Mouse (Mus musculus): ENCODE data around the gene Filip1. TPM values are rescaled to one million over a fixed set of nuclear protein-coding genes. Genes with fewer than 3 reads are reported as not detected.

The Filip1 gene
- polyA plus RNA-seq, 1 experiment from 2014 or later = 0.27 TPM

- Histone ChIP-seq H3K27ac (no peak overlapping the region), H3K27me3 (0 out of 2 replicates have a peak, but pooled peaks cover 2% of the 10 kb centered on the region), H3K9me3 (replicated peaks) (no peaks in the 10 kb centered on the region), H3K4me3 (replicated peaks) (no peak overlapping the region), H3K4me1 (replicated peaks) (no peaks in the 10 kb centered on the region), H3K36me3 (no peaks in the 10 kb centered on the region), H3K9ac (no peak overlapping the region), H3K4me2 (no peak overlapping the region)
- DNase-seq (no peak), ATAC-seq (ENCODE audit: low read depth) (no peak)
- 84% methylated on average over 2 of the region's 2 CpGs for WGBS (ENCODE audit: insufficient replicate concordance)
Observed at GRCm38 (mm10) chr9:79979274-79979673, 33.4 kb downstream of the Filip1 start.

DNA sequence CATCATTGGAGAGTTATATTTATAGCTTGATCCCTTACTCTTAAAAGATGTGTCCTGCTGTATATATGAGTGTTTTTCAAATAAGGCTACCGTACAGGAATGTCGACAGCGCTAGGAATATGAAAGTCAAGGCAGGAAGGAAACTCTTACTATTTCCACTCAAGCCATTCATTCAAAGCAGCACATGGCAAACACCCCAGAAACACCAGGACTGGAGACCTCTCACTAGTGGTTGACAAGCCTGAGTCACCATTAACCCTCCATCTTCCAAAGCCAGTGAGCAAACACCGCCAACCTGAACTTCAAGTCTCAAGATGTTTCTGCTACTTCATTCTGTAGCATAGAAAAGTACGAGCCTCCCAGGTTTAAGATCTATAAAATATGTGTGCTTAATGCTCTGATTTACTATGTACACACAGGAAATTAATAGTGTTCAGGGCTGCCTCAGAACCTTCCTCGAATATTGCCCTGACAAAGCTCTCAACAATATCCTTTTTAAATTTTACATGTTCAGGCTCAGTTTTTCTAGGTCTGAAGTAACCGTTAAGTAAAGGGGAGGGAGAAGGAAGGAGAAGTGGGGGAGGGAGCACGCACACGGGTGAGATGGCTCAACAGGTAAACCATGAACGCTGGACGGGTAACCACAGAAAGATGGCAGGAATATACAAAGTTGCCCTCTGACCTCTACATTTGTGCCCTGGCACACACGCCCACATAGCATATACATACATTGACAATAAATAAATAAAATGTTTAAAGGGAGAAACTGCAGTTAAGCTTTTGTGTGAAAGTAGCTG is 34.2 kb downstream of the Filip1 start:
- 48% methylated on average over 12 of the region's 12 CpGs for WGBS (ENCODE audit: insufficient replicate concordance)
- H3K9me3 ChIP-seq (replicated peaks) = no peaks in the 10 kb centered on the region
- DNase-seq (no peak), ATAC-seq (ENCODE audit: low read depth) (no peak)
- no peak overlapping the region for H3K4me3 ChIP-seq (replicated peaks)
- no peaks in the 10 kb centered on the region for H3K36me3 ChIP-seq
- H3K9ac ChIP-seq = no peak overlapping the region
- no peaks in the 10 kb centered on the region for H3K4me1 ChIP-seq (replicated peaks)
- H3K27me3 ChIP-seq = 0 out of 2 replicates have a peak, but pooled peaks cover 2% of the 10 kb centered on the region
- no peak overlapping the region for H3K27ac ChIP-seq
- no peak overlapping the region for H3K4me2 ChIP-seq

- peak overlapping the region; percentile 12; the same call in 1 of the 2 replicates for H3K4me3 ChIP-seq (replicated peaks)
- no peaks in the 10 kb centered on the region for H3K9me3 ChIP-seq (replicated peaks)
- 0 out of 2 replicates have a peak, but pooled peaks cover 2% of the 10 kb centered on the region for H3K27me3 ChIP-seq
- no peaks in the 10 kb centered on the region for H3K36me3 ChIP-seq
- no peaks in the 10 kb centered on the region for H3K4me1 ChIP-seq (replicated peaks)
- H3K27ac ChIP-seq = no peak overlapping the region
- H3K4me2 ChIP-seq = peak overlapping the region; percentile 52
- DNase-seq = no peak
- ATAC-seq (ENCODE audit: low read depth) = 0 out of 2 replicates have a peak, but pooled peaks have one; percentile 31
- 3% methylated on average over 13 of the region's 13 CpGs for WGBS (ENCODE audit: insufficient replicate concordance)
- H3K9ac ChIP-seq = peak overlapping the region; percentile 17; the same call in 1 of the 2 replicates
Observed at GRCm38 (mm10) chr9:79977549-79977971, 35.1 kb downstream of the Filip1 start.

- H3K27ac ChIP-seq = no peak overlapping the region
- H3K9me3 ChIP-seq (replicated peaks) = no peaks in the 10 kb centered on the region
- no peak overlapping the region for H3K4me2 ChIP-seq
- no peak overlapping the region for H3K9ac ChIP-seq
- ATAC-seq (ENCODE audit: low read depth) = no peak
- no peaks in the 10 kb centered on the region for H3K36me3 ChIP-seq
- no peaks in the 10 kb centered on the region for H3K4me1 ChIP-seq (replicated peaks)
- no peak overlapping the region for H3K4me3 ChIP-seq (replicated peaks)
- H3K27me3 ChIP-seq = 0 out of 2 replicates have a peak, but pooled peaks cover 2% of the 10 kb centered on the region
- WGBS (ENCODE audit: insufficient replicate concordance) = 54% methylated on average over 8 of the region's 8 CpGs
- DNase-seq = no peak
Observed at GRCm38 (mm10) chr9:79976789-79977188, 35.9 kb downstream of the Filip1 start.

DNA sequence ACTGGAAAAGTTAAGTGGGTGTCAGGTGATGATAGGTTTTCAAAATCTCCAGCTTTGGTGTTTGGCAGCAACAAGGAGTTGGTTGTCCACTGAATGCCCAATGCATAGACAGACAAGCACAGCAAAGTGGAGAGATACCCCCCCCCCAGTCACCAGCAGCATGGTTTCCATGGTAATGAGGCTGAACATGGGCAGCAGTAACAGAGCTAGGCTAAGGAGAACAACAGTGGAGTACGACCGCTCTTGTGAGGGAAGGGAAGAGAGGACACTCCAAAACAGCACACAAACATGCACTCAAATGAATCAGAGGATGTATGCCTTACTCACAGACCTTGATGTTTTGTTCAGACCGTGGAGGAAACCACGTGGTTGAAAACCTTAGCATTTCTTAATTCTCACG is 37.5 kb downstream of the Filip1 start:
- Histone ChIP-seq H3K4me1 (replicated peaks) (no peaks in the 10 kb centered on the region), H3K27ac (no peak overlapping the region), H3K27me3 (0 out of 2 replicates have a peak, but pooled peaks cover 2% of the 10 kb centered on the region), H3K9ac (no peak overlapping the region), H3K9me3 (replicated peaks) (no peaks in the 10 kb centered on the region), H3K4me2 (no peak overlapping the region), H3K36me3 (no peaks in the 10 kb centered on the region), H3K4me3 (replicated peaks) (no peak overlapping the region)
- ATAC-seq (ENCODE audit: low read depth) (no peak), DNase-seq (no peak)
- WGBS (ENCODE audit: insufficient replicate concordance) = 56% methylated on average over 5 of the region's 5 CpGs

GRCm38 (mm10) chr9:79973582-79973981 is 39.1 kb downstream of the Filip1 start:
- 76% methylated on average over 8 of the region's 8 CpGs for WGBS (ENCODE audit: insufficient replicate concordance)
- Histone ChIP-seq H3K9me3 (replicated peaks) (no peaks in the 10 kb centered on the region), H3K27me3 (0 out of 2 replicates have a peak, but pooled peaks cover 2% of the 10 kb centered on the region), H3K36me3 (no peaks in the 10 kb centered on the region), H3K27ac (no peak overlapping the region), H3K9ac (no peak overlapping the region), H3K4me2 (no peak overlapping the region), H3K4me1 (replicated peaks) (no peaks in the 10 kb centered on the region), H3K4me3 (replicated peaks) (no peak overlapping the region)
- ATAC-seq (ENCODE audit: low read depth) = no peak
- DNase-seq = no peak

DNA sequence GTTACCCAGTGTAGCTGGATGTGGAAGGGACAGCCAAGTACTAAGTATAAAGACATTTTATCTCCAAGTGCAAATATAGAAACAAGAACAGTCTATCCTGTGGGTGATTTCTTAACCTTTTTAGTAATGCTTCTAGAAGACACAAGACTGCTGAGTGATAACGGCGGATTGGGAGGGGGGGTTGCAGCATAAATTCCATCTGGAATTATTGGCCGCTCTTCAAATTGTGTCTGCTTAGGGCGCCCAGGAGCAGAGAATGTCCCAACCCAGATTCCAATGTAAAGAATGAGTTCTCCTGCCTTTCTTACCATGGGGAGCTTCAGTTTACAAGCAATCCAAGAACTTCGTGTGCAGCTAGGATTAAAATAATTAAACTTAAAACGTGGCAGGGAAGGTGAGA is 39.9 kb downstream of the Filip1 start:
- WGBS (ENCODE audit: insufficient replicate concordance) = 70% methylated on average over 6 of the region's 6 CpGs
- Histone ChIP-seq H3K36me3 (no peaks in the 10 kb centered on the region), H3K4me1 (replicated peaks) (no peaks in the 10 kb centered on the region), H3K27me3 (0 out of 2 replicates have a peak, but pooled peaks cover 2% of the 10 kb centered on the region), H3K4me2 (no peak overlapping the region), H3K4me3 (replicated peaks) (no peak overlapping the region), H3K9me3 (replicated peaks) (no peaks in the 10 kb centered on the region), H3K27ac (no peak overlapping the region), H3K9ac (no peak overlapping the region)
- no peak for DNase-seq
- no peak for ATAC-seq (ENCODE audit: low read depth)

DNA sequence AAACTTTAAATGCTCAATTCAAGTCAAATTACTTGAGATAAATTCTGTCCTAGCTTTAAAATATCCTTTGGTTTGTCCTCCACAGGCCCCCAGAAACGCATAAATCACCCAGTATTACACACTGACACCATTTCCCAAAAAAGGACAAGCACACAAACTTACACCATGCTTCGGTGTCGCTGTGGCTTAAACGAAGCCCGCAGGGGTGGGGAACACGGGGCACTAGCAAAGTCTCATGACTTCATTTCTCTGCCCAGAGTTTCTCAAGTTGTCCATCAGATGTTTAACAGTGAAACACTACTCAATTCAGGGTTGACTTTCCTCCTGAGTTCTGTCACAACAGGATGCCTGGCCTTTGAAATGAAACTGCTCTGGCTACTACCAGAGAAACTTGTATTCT is 41.0 kb downstream of the Filip1 start:
- DNase-seq = no peak
- Histone ChIP-seq H3K36me3 (no peaks in the 10 kb centered on the region), H3K9me3 (replicated peaks) (no peaks in the 10 kb centered on the region), H3K4me3 (replicated peaks) (no peak overlapping the region), H3K27ac (no peak overlapping the region), H3K4me2 (no peak overlapping the region), H3K27me3 (no peaks in the 10 kb centered on the region), H3K4me1 (replicated peaks) (no peaks in the 10 kb centered on the region), H3K9ac (no peak overlapping the region)
- WGBS (ENCODE audit: insufficient replicate concordance) = 57% methylated on average over 6 of the region's 6 CpGs
- ATAC-seq (ENCODE audit: low read depth) = no peak

DNA sequence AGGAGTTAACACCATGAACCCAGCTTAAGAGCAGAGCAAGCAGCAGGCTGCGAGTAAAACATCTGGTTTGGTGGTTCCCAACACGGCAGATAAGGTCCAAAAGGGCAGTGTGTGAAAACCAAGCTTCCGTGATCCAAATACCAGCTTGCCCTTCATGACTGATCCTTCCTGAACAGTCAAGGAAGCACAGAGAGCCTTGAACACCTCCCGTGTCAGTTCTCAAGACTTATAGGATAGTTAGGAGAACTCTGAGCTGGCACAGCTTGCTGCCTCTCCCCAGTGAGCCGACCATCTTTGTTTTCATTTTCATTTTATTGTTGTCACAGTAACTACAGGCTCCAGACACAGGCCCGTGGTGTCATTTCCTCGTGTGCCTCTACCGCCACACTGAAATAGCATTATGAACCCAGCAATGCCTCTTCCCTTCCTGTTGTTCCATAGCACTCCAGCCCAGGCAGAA is 42.0 kb downstream of the Filip1 start:
- no peak overlapping the region for H3K4me2 ChIP-seq
- no peaks in the 10 kb centered on the region for H3K27me3 ChIP-seq
- no peaks in the 10 kb centered on the region for H3K4me1 ChIP-seq (replicated peaks)
- no peak overlapping the region for H3K27ac ChIP-seq
- H3K36me3 ChIP-seq = no peaks in the 10 kb centered on the region
- DNase-seq (no peak), ATAC-seq (ENCODE audit: low read depth) (no peak)
- 36% methylated on average over 8 of the region's 8 CpGs for WGBS (ENCODE audit: insufficient replicate concordance)
- no peaks in the 10 kb centered on the region for H3K9me3 ChIP-seq (replicated peaks)
- no peak overlapping the region for H3K4me3 ChIP-seq (replicated peaks)
- H3K9ac ChIP-seq = no peak overlapping the region

DNA sequence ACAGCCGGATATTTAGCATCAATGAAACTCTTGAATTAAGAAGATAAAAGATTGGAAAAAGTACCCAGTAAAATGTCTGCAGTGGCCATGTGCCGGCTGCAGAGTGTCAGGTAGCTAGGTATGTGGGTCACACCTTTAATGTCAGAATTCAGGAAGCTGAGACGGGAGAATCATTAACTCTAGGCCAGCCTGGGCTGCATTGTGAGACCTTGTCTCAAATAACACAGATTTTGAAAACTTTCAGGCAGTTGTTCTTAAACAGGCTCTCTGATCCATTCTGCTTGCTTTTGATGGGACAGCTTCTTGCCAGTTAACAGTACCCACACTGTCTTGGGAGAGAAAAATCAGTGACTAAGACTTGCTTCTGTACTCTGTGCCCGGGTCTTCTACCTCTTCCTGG is 43.1 kb downstream of the Filip1 start:
- ATAC-seq (ENCODE audit: low read depth) (no peak), DNase-seq (no peak)
- no peak overlapping the region for H3K4me3 ChIP-seq (replicated peaks)
- H3K4me1 ChIP-seq (replicated peaks) = no peaks in the 10 kb centered on the region
- no peaks in the 10 kb centered on the region for H3K36me3 ChIP-seq
- H3K9ac ChIP-seq = no peak overlapping the region
- H3K27me3 ChIP-seq = no peaks in the 10 kb centered on the region
- H3K4me2 ChIP-seq = no peak overlapping the region
- H3K27ac ChIP-seq = no peak overlapping the region
- WGBS (ENCODE audit: insufficient replicate concordance) = 61% methylated on average over 4 of the region's 4 CpGs
- H3K9me3 ChIP-seq (replicated peaks) = no peaks in the 10 kb centered on the region

DNA sequence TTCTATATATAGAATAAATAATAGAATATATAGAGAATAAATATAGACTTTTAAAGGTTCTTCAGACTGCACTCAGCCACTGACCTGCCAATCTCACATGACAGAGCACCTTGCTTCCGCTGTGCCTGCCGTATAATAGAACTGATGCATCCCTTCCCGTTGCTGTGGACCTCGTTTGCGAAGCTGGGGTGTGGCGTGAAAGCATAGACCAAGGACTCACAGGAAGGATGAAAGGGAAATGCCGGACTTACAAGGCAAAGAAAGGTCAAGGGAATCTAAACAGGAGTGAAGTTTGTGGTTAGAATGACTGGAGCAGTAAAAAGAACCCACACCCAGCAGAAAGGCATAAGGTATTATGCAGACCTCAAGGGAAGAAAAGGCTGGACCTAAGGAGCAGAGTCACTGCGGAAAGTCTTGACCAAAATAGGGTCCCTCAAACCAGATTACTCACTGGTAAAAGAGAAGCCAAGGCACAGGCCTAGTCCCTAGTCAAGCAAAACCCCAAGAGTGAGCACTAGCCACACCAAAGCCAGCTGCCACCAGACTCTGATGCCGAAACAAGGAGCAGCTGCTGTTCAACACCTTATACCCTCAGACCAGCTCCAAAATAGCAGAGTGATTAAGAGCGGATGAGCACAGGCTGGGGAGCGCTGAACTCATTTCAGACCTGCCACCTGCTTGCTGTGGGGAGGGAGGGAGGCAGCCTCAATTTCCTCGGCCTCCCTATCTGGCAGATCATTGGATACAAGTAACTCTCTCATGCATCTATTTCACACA is 45.8 kb downstream of the Filip1 start:
- H3K4me1 ChIP-seq (replicated peaks) = no peaks in the 10 kb centered on the region
- no peaks in the 10 kb centered on the region for H3K9me3 ChIP-seq (replicated peaks)
- 70% methylated on average over 12 of the region's 12 CpGs for WGBS (ENCODE audit: insufficient replicate concordance)
- no peak overlapping the region for H3K4me2 ChIP-seq
- H3K9ac ChIP-seq = no peak overlapping the region
- no peak for DNase-seq
- no peak overlapping the region for H3K4me3 ChIP-seq (replicated peaks)
- no peaks in the 10 kb centered on the region for H3K36me3 ChIP-seq
- no peaks in the 10 kb centered on the region for H3K27me3 ChIP-seq
- no peak overlapping the region for H3K27ac ChIP-seq
- no peak for ATAC-seq (ENCODE audit: low read depth)

Data from liver, embryonic 13.5 days (tissue).